Mouse (Mus musculus): ENCODE results near the gene Tcf23.

Tcf23 gene

DNA sequence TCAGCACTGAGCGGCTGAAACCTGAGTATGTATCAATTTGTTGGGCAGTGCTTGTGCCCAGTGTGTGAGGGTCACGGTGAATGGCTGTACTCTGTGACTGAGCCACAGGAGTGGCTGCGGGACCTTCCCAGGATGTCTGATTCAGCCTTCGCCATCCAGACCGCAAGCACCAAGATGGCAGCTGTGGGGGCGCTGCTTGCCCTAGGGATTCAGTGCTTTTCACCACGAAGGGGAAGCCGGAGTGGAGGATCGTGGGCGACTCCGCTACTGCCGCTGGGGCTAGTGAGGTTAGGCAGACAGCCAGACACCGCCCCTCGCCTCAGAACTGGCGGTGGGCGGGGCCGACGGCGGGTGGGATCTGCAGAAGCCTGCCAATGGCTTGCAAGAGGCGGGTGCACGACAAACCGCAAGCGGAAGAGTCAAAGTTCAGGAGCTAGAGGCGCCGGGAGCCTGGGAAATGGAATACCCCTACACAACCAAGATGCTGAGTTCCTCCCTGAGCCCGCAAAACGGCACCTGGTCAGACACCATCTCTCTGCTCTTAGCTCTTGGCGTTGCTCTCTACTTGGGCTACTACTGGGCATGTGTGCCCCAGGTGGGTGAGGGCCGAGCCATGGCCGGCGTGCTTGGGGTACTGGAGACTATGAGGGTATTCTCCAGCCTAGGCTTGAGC, 18.7 kb upstream of the Tcf23 start:
- in situ Hi-C loops (cut with MseI, MboI) = no loop called here

- in situ Hi-C loops (cut with MseI, MboI) = no loop called here
Observed at GRCm38 (mm10) chr5:30950451-30950850, 18.0 kb upstream of the Tcf23 start.

DNA sequence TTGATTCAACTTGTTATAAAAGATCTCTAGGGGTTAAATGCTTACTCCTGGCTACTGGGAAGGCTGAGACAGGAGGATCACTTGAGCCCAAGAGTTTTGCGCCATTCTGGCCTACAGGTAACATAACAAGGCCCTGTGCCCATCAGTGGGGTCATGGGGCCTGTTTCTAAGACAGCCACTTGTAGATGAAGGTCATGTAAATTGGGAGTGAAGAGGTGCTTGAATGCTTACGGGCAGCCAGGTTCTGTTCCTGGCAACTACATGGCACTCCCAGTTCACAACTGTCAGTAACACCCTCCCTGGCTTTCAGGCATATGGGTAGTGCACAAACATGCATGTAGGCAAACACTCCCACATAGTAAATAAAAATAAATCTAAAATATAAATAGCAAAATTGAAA, 17.5 kb upstream of the Tcf23 start:
- in situ Hi-C loops (cut with MseI, MboI) = no loop called here

GRCm38 (mm10) chr5:30951706-30952105, 16.8 kb upstream of the Tcf23 start:
- in situ Hi-C loops (cut with MseI, MboI) = no loop called here

DNA sequence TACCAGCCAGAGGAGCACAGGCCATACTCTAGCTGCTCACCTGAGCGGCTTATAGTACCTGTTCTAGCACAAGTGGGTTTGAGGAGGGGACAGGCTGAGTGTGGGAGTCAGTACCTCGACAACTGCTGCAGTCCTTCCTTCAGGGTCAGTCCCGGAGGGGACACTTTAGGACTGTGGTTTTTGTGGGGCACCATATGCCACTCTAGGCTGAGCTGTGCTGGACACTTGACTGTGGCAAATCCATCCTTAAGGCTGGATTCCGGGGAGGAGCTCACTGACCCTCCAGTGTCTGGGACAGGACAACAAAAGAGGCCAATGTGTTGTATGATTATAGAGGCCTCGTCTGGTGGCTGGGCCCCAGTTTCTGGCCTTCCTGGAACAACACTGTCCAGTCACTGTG, 15.9 kb upstream of the Tcf23 start:
- in situ Hi-C loops (cut with MseI, MboI) = no loop called here

- in situ Hi-C loops (cut with MseI, MboI) = no loop called here
Observed at GRCm38 (mm10) chr5:30954065-30954464, 14.4 kb upstream of the Tcf23 start.

GRCm38 (mm10) chr5:30954556-30954955, 13.9 kb upstream of the Tcf23 start:
- in situ Hi-C loops (cut with MseI, MboI) = no loop called here

GRCm38 (mm10) chr5:30955751-30956150, 12.7 kb upstream of the Tcf23 start:
- in situ Hi-C loops (cut with MseI, MboI) = no loop called here

DNA sequence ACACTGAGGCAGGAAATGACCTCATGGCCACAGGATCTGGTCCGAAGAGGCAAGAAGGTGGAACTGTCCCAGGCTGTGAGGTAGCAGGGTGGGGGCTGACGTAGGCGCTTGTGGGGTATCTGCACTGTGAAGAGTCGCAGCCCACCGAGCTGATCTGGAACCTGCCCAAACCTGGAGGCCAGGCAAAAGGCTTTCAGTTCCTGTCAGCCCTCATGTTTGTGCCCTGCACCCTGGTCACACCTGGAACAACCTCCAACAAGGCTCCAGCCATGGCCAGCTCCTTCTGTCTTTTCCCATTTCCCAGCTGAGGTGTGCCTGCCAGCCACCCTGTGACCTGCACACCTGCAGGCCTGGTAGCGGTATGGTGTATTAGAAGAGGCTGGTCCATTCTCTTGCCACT, 10.6 kb upstream of the Tcf23 start:
- in situ Hi-C loops (cut with MseI, MboI) = no loop called here

DNA sequence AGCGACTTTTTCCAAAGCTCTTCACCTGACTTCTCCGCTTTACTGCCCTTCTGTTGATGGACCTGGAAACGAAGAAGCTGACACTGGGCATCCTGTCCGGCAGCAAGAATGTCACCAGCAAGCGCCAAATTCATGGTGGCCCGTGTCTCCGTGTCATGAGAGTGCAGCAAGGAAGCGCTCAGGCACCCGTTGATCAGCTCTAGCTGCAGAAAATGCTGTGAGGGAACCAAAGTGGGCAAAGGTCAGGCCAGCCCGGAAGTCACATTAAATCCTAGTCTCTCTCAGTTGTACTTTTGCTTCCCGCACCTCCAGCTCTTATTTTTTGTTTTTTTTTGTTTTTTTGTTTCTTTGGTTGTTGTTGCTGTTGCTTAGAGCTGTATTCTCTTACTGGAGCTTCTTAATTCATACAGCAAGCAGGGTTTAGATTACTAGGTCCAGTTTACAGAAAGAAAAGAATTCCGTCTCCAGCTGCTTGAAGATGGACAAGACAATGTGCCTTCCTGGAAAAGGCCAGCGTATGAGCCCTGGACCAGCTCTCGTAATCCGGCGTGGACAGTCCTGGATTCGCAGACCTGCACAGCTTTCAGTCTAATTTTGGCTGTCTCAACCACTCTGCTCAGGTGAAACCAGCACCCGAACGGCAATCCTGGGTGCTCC, 9.1 kb upstream of the Tcf23 start:
- in situ Hi-C loops (cut with MseI, MboI) = no loop called here

DNA sequence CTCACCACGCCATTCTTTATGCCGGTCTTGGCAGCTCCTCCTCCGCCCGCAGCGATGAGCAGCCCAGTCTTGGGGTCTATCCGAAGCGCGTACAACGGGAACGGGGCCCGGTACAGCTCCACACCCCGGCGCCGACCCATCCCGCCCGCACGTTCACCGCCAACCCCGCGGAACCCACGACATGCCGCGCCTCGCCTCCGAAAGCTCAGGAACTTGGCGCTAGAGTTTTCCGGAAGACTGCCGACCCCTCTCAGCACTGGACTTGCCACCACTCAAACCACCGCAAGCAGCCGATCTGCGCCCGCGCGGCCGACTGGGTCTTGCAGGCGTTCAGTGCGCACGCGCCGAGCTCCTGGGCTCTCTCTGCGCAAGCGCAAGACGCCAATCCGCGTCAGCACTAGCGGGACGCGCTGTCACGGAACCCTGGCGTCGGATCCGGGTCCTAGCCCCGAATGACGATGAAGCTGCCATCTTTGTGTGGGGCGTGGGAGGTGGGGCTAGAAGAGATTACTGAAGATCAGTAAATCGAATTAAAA, 8.4 kb upstream of the Tcf23 start, which contains the start of gene Preb:
Preb (minus strand) TSS at position 396 of the 536 bp plus-strand sequence.
- in situ Hi-C loops (cut with MseI, MboI) = no loop called here

- in situ Hi-C loops (cut with MseI, MboI) = no loop called here
Observed at GRCm38 (mm10) chr5:30960814-30961213, 7.6 kb upstream of the Tcf23 start.

DNA sequence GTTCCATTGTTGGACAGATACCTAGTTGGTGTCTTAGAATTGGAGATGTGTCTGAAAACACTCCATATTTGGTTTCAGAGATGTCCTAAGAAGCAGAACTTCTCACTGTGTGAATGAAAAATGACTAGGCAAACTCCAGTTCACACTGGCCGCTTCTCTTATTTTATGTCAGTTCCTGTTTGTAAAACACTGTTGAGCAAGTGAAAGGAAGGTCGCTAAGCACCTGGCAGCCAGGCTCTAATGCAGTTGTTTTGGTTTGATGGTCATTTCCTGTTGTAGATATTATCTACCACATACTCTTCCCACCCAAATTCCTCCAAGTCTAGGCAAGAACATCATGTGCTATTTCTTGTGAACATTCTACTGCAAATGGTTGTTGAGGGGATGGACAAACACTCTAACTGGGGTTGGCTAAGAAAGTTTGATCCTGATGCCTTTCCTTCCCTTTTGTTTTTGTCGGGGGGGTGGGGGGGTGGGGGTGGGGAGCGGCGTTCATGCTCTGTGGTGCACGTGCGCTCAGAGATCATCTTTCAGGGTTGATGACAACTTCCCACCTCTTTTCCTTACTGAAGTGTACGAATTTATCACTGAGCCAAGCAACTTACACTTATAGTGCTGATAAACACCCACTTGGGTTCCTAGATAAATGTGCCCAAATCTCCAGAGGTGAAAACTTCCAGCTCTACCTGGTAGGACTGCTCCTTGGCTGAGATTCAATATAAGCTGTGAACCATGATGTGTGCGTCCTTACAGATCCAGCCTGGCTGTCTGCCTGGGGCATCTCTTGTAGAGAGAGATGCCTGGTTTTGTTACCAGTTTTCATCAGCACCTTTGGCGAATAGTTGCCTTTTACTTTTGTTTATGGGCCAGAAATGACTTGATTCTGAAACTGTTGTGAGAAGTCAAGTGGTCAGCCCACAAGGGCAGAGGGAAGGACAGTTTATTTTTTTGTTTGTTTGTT, 6.6 kb upstream of the Tcf23 start:
- in situ Hi-C loops (cut with MseI, MboI) = no loop called here

- in situ Hi-C loops (cut with MseI, MboI) = no loop called here
Observed at GRCm38 (mm10) chr5:30963916-30964315, 4.5 kb upstream of the Tcf23 start.

DNA sequence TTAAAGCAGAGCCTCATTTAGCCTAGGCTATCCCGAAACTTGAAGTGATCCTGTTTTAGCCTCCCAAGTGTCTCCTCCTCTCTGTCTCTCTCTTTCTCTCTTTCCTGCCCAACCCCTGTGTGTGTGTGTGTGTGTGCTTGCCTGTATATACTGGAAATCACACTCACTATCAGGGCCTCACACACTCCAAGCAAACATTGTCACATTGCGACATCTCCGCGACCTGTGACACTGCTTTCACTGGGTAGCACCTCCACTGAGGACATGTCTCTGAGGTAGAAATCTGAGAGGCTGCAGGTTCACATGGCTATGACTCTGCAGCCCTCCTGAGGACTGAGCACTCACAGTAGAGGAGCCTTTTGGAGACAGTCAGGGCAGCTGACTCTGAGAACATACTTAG, 2.3 kb upstream of the Tcf23 start:
- in situ Hi-C loops (cut with MseI, MboI) = no loop called here

GRCm38 (mm10) chr5:30969440-30969839, 978 bp downstream of the Tcf23 start:
- in situ Hi-C loops (cut with MseI, MboI) = no loop called here

DNA sequence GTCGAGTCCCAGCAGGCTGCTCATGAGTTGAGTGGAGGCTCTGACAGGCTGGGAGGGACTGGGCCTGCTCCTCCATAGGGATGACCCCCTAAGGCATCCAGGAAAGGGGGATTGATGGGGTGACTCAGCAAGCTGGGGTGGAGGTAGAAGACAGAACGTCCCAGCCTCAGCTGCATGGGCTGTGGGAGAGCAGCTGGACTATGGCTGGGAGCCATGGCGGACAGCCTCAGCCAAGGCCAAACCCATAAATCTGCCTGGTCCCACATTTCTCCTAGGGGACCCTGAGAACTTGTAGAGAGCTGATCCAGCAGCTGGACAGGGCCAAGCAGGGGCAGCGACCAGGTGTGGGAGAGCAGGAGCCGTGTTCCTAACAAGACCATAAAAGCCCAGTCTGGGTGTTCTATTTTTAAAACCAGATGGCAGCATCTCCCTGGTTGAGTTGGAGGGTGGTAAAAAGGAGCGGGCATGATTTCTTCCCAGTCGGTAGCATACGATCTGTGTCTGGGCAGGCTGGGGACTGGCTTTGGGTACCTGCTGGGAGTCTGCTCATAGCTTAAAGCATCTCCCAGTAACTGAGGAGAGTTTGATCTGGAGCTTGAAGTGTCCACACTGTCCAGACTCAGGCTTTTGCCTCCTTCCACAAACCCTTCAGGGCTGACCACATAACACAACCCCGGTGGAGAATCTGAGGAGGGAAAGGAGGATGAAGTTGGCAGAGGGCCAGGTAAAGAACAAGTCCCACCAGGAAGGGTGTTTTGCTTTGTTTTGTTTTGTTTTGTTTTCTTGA, 6.6 kb downstream of the Tcf23 start:
- in situ Hi-C loops (cut with MseI, MboI) = no loop called here

GRCm38 (mm10) chr5:30982357-30982756, 13.9 kb downstream of the Tcf23 start:
- in situ Hi-C loops (cut with MseI, MboI) = no loop called here

- in situ Hi-C loops (cut with MseI, MboI) = loop anchor here in 1 of 2 experiments (10.0 kb wide), 1 partner anchor 188 kb away; no protein-coding TSS in a partner anchor
Observed at GRCm38 (mm10) chr5:30992980-30993676, 24.7 kb downstream of the Tcf23 start.

DNA sequence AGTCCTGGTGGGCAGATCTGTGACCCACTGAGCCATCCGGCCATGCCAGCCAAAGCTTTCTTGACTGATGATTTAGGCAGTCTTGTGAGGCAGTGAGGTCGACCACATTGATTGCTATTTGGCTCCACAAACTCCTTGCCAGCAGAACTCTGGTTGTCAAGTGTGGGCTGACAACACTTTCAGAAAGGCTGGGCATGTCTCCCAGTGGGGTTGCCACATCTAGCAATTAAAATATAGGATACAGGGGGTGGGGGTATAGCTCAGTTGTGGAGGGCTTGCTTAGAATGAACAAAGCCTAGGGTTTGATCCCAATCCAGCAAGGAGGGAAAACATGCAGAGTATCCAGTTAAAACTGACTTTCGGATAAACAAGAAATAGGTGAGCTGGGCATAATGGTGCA, 25.6 kb downstream of the Tcf23 start:
- in situ Hi-C loops (cut with MseI, MboI) = loop anchor here in 1 of 2 experiments (10.0 kb wide), 1 partner anchor 189 kb away; no protein-coding TSS in a partner anchor
